Mouse (Mus musculus): ENCODE measurements around the gene Rps18.

- TF ChIP-seq CTCF (IDR thresholded peaks at IDR 0.05; ENCODE audit: low read depth) = no peak
- no peak for TF ChIP-seq EP300 (IDR thresholded peaks at IDR 0.05; ENCODE audit: low read depth)
Measured at GRCm38 (mm10) chr17:33911052-33911812, 44.6 kb downstream of the Rps18 start.

All from heart, postnatal 0 days (tissue).